Mouse (Mus musculus) midbrain, embryonic 11.5 days (tissue): Measurements from ENCODE around the gene Fnbp4. TPM values are rescaled to one million over a fixed set of nuclear protein-coding genes. Genes with fewer than 3 reads are reported as not detected.

Source experiments
- ATAC-seq: fragments of 200-750 bp; cut with Nextera tagmentation; 2 replicates; pipeline ENCODE4 v1.8.0; 2017; ENCODE audit warnings: moderate TSS enrichment, moderate library complexity; ENCODE audit not compliant: low FRiP score
- DNase-seq: peaks from one replicate; pipeline ENCODE4 v3.0.0; 2015; ENCODE audit warnings: low spot score; ENCODE audit errors: missing footprints
- H3K27ac ChIP-seq: fragments of 300-500 bp; sonication (generic); 2 replicates; pipeline ENCODE4 v1.5.1; 2014; ENCODE audit warnings: low read depth, low read length
- H3K27me3 ChIP-seq: fragments of 300-500 bp; sonication (generic); 2 replicates; pipeline ENCODE4 v1.6.1; 2014; ENCODE audit warnings: mild to moderate bottlenecking, low read length, moderate library complexity, mixed read lengths; ENCODE audit not compliant: control insufficient read depth, insufficient read depth
- H3K36me3 ChIP-seq: fragments of 300-500 bp; sonication (generic); 2 replicates; pipeline ENCODE4 v1.6.1; 2014; ENCODE audit warnings: mild to moderate bottlenecking, low read length, moderate library complexity, mixed read lengths; ENCODE audit not compliant: control insufficient read depth, insufficient read depth
- H3K4me1 ChIP-seq: fragments of 300-500 bp; sonication (generic); 2 replicates; pipeline ENCODE4 v1.6.1; 2014; ENCODE audit warnings: low read length; ENCODE audit not compliant: control insufficient read depth, insufficient read depth
- H3K4me2 ChIP-seq: fragments of 300-500 bp; sonication (generic); 2 replicates; pipeline ENCODE4 v1.6.1; 2014; ENCODE audit warnings: mild to moderate bottlenecking, moderate library complexity
- H3K4me3 ChIP-seq: fragments of 300-500 bp; sonication (generic); 2 replicates; pipeline ENCODE4 v1.5.1; 2014; ENCODE audit warnings: low read depth, low read length
- H3K9ac ChIP-seq: fragments of 300-500 bp; sonication (generic); 2 replicates; pipeline ENCODE4 v1.6.1; 2014; ENCODE audit warnings: low read length
- H3K9me3 ChIP-seq: fragments of 300-500 bp; sonication (generic); 2 replicates; pipeline ENCODE4 v1.6.1; 2016; ENCODE audit warnings: low read length; ENCODE audit not compliant: control insufficient read depth
- WGBS: fragments of 180-500 bp; shearing (Covaris S2); extraction: QIAGEN DNeasy Blood & Tissue Kit; methylation state at CpG from one replicate; pipeline ENCODE4 v1.1.7; 2014; 5-methylcytosine and 5-hydroxymethylcytosine counted together
- polyA plus RNA-seq: library from polyadenylated mRNA; unstranded; fragments of >200 nt; fragmentation: Nextera tagmentation; extraction: Ambion mirVana; gene quantifications from 2 replicates; pipeline ENCODE4 v1.2.1, GENCODE M21; 2014

Fnbp4 gene
- polyA plus RNA-seq, 1 experiment from 2014 or later: 102 TPM

DNA sequence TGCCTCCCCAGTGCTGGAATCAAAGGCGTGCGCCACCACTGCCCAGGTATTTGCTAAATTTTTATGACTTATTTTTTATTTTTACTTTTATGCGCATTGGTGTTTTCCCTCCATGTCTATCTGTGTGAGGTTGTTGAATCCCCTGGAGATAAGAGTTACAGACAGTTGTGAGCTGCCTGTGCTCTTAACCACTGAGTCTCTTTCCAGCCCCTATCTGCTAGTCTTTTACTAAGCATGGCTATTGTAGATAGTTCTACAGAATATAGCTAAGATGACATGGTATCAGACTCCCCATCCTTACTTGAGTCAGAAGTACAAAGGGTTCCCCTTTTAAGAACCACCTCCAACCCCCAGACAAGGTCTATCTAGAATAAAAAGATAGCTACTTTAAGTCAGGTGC lies 9.0 kb downstream of the Fnbp4 start:
- no peaks in the 10 kb centered on the region for H3K27me3 ChIP-seq
- DNase-seq (no peak), ATAC-seq (no peak)
- no peaks in the 10 kb centered on the region for H3K4me1 ChIP-seq
- no peak overlapping the region for H3K9ac ChIP-seq
- WGBS: 97% methylated on average over 3 of the region's 3 CpGs
- no peak overlapping the region for H3K4me2 ChIP-seq
- H3K4me3 ChIP-seq: no peak overlapping the region
- no peaks in the 10 kb centered on the region for H3K9me3 ChIP-seq
- no peak overlapping the region for H3K27ac ChIP-seq
- H3K36me3 ChIP-seq: peaks cover 46% of the 10 kb centered on the region

DNA sequence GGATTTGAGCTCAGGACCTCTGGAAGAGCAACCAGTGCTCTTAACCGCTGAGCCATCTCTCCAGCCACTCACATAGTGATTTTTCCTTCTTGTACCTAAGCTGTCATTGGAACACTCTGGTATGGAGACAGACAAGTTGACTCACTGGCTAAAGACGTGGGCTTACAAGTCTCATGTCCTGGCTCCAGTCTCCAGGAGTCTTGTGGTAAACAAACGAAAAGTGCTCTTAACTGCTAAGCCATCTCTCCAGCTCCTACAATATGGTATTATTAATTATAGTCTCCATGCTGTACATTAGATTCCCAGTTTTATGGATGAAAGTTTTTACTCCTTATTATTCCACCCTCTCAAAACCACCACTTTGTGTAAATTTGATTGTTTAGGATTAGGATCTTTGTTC lies 20.0 kb downstream of the Fnbp4 start:
- no peak for ATAC-seq
- Histone ChIP-seq H3K27ac (no peak overlapping the region), H3K4me1 (no peaks in the 10 kb centered on the region), H3K9me3 (no peaks in the 10 kb centered on the region), H3K4me3 (no peak overlapping the region), H3K27me3 (no peaks in the 10 kb centered on the region), H3K4me2 (no peak overlapping the region), H3K9ac (no peak overlapping the region), H3K36me3 (peaks cover 30% of the 10 kb centered on the region)
- 92% methylated on average over 3 of the region's 3 CpGs for WGBS
- DNase-seq: no peak

DNA sequence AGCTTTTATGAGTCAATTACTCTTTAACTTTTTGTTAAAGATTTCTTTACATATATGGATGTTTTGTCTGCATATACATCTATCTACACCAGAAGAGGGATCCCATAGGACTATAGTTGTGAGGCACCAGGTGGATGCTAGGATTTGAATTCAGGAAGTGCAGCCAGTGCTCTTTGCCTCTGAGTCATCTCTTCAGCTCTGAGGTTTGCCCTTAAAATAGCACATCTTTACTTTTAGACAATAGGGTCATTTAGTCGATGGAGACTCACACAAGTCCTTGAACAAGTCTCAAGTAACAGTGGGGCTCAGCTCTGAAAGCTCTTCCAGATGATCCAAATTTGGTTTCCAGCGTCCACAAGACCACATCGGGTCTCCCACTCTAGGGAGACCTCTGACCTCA lies 36.2 kb downstream of the Fnbp4 start:
- 49% methylated on average over 3 of the region's 3 CpGs for WGBS
- H3K27me3 ChIP-seq: no peaks in the 10 kb centered on the region; the same call in 1 of the 2 replicates

DNA sequence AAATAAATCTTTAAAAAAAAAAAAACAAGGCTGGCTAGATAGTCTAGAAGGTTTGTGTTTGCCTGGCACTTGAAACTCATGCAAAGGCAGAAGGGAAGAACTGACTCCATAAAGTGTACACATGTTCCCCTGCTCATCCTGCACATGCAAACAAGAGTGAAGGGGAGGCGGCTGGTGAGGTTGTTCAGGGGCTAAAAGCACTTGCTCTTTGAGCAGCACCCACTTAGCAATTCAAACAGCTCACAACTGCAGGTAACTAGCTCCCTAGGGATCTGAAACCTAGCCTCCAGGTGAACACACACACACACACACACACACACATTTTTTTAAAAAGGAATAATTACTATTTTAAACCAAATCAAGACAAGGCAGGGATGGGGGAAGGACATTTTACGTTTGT lies 36.8 kb downstream of the Fnbp4 start:
- no peak overlapping the region for H3K4me2 ChIP-seq
- H3K4me1 ChIP-seq: peaks cover 8% of the 10 kb centered on the region
- WGBS: 48% methylated on average over 2 of the region's 2 CpGs
- ATAC-seq (no peak), DNase-seq (no peak)
- peaks cover 19% of the 10 kb centered on the region; the same call in 1 of the 2 replicates for H3K36me3 ChIP-seq
- H3K9me3 ChIP-seq: no peaks in the 10 kb centered on the region
- no peaks in the 10 kb centered on the region; the same call in 1 of the 2 replicates for H3K27me3 ChIP-seq
- H3K4me3 ChIP-seq: no peak overlapping the region
- no peak overlapping the region for H3K27ac ChIP-seq
- H3K9ac ChIP-seq: no peak overlapping the region

More for the DNA sequence above, 36.2 kb downstream of the Fnbp4 start:
- H3K9ac ChIP-seq: no peak overlapping the region
- peaks cover 8% of the 10 kb centered on the region for H3K4me1 ChIP-seq
- H3K27ac ChIP-seq: no peak overlapping the region
- no peak overlapping the region for H3K4me2 ChIP-seq
- ATAC-seq (no peak), DNase-seq (no peak)
- no peaks in the 10 kb centered on the region for H3K9me3 ChIP-seq
- H3K36me3 ChIP-seq: peaks cover 20% of the 10 kb centered on the region
- no peak overlapping the region for H3K4me3 ChIP-seq

DNA sequence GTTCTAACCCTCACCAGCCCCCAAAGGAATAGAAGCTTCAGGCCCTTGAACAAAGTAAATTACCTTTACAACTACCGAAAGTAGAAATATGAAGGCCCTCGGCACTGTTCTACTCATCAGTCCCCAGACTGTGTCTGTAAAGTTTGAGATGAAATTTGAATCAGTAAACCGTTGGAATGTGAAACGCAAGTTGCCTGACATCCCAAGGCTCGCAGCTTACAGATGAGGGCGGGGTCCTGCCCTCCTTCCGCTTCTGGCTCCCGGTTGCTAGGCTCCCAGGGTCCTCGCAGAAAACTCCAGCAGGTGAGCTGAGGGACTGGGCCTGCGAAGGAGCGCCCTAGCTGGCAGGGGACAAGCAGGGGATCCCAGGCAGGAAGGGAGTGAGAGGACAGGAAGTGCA lies 37.3 kb downstream of the Fnbp4 start, which contains the start of gene Agbl2:
Gene Agbl2, plus strand, starts transcription at position 270 of the 400 bp plus-strand sequence.
- peak; percentile 69 for ATAC-seq
- Histone ChIP-seq H3K9ac (peak within 1 kb of the TSS; percentile 49), H3K27me3 (no peaks in the 10 kb centered on the region; the same call in 1 of the 2 replicates), H3K36me3 (peaks cover 18% of the 10 kb centered on the region; the same call in 1 of the 2 replicates), H3K4me3 (peak within 1 kb of the TSS; percentile 26), H3K9me3 (no peaks in the 10 kb centered on the region), H3K4me2 (peak within 1 kb of the TSS; percentile 63), H3K4me1 (peaks cover 8% of the 10 kb centered on the region), H3K27ac (no peak within 1 kb of the TSS)
- DNase-seq: peak; percentile 92
- 6% methylated on average over 11 of the region's 11 CpGs for WGBS

DNA sequence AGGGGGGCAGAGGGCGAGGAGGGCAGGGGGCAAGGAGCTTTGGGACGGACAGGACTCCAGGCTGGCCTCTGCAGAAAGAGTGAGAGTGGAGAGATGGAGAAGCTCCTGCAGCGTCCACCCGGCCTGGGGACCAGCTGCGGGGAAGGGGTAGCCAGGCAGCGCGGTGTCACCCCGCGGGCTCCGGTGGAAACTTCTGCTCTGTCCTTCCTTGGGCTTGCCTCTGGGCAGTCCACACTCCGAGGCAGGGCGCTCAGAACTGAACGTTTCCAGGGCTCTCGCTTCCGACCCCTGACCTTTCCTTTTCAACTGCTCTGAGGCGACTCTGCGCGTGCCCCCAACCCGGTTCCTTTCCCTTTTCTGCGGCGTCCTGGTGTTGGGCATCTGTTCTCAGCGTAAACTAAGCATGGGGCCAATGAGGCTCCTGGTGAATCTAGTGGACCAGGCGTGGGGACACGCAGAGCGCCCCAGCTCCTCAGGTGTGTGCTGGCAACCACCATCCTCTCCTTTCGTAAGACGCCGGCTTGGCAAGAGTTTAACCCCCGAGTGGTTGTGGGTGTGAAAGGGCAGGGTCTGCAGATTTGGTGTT lies 37.8 kb downstream of the Fnbp4 start:
- H3K36me3 ChIP-seq: peaks cover 13% of the 10 kb centered on the region; the same call in 1 of the 2 replicates
- peak overlapping the region; percentile 63 for H3K4me2 ChIP-seq
- no peak overlapping the region for H3K27ac ChIP-seq
- peaks cover 8% of the 10 kb centered on the region for H3K4me1 ChIP-seq
- ATAC-seq: peak; percentile 80
- peak overlapping the region; percentile 49 for H3K9ac ChIP-seq
- DNase-seq: peak; percentile 93
- no peaks in the 10 kb centered on the region for H3K9me3 ChIP-seq
- 2% methylated on average over 27 of the region's 29 CpGs for WGBS
- H3K4me3 ChIP-seq: peak overlapping the region; percentile 26
- no peaks in the 10 kb centered on the region; the same call in 1 of the 2 replicates for H3K27me3 ChIP-seq

DNA sequence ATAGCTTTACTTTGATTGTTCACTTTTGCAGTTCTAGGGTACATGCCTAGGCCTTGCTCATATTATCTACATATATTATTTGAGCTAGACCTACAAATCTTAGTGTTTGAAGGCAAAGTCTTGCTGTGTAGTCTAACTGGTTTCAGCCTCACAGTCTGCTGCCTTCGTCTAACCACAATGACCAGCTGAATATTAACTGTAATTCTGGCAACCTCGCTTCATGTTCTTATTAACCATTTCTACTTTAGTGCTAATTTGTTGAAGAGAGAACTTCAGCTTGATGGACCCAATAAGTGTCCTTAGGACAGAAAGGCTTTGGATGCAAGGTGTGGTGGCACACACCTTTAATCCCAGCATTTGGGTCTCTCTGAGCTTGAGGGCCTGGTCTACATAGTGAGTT lies 43.0 kb downstream of the Fnbp4 start:
- WGBS: 84% methylated on average over 2 of the region's 2 CpGs
- Histone ChIP-seq H3K9me3 (no peaks in the 10 kb centered on the region), H3K4me1 (peaks cover 2% of the 10 kb centered on the region; the same call in 1 of the 2 replicates), H3K4me2 (no peak overlapping the region), H3K27ac (no peak overlapping the region), H3K9ac (no peak overlapping the region), H3K36me3 (no peaks in the 10 kb centered on the region), H3K4me3 (no peak overlapping the region), H3K27me3 (no peaks in the 10 kb centered on the region; the same call in 1 of the 2 replicates)
- ATAC-seq: no peak
- DNase-seq: no peak

DNA sequence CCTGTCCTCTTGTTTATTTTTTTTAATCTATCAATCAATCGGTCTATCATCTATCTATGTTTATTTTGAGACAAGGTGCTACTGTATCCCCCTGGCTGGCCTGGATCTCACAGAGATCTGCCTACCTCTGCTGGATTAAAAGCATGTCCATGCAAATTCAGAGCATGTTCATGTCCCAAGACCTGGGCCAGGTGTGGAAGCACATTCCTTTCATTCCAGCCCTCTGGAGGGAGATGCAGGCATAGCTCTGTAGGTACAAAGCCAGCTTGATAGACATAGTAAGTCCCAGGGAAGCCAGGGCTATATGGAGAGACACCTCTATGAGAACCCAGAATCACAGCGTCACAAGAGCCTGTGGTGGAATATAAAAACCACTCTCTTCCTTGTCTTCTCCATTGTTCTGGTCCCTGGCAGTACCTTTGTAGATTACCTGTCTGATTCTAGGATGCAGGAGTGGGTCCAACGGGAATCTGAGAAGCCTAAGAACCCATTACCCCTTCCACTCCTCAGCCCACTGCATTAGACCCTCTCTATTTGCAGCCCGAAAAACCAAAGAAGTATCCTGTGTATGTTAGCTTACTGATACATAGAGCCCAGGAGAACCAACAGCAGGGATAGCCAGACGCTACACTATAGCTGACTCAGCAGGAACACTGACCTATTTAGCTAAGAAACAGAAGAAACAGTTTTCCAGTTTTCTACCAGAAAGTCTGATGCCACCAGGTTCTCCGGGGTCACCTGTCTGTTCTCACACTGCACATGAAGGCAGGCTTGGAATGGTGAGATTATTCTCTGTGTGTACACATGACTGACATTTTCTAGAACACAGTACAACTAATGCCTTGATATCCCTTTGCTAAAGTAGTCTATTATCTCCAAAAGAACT lies 63.3 kb downstream of the Fnbp4 start:
- DNase-seq (no peak), ATAC-seq (no peak)
- no peak overlapping the region for H3K9ac ChIP-seq
- no peaks in the 10 kb centered on the region for H3K36me3 ChIP-seq
- H3K4me3 ChIP-seq: no peak overlapping the region
- H3K27ac ChIP-seq: no peak overlapping the region
- no peak overlapping the region for H3K4me2 ChIP-seq
- no peaks in the 10 kb centered on the region for H3K4me1 ChIP-seq
- WGBS: 85% methylated on average over 6 of the region's 6 CpGs
- no peaks in the 10 kb centered on the region for H3K27me3 ChIP-seq
- no peaks in the 10 kb centered on the region for H3K9me3 ChIP-seq

DNA sequence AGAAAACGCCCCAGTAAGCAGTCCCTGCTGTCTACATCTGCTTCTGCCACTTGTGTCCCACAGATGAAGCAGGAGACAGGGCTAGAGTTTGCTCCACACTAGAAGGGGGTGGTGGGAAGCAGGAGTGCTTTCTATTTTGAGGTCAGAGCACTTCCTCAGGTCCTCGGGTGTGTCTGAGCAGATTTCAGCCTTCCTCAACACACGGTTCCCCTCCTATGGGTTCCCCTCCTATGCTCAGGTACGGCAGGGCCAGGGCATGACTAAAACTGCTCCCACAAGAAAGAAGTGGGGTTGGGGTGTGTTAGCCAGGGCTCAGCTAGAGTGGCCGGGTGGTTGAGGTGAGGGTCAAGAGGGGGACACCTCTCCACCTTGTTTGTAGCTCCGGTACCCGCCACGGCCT lies 65.6 kb downstream of the Fnbp4 start:
- Histone ChIP-seq H3K9ac (no peak overlapping the region), H3K27ac (no peak overlapping the region), H3K27me3 (no peaks in the 10 kb centered on the region), H3K4me2 (no peak overlapping the region), H3K4me1 (no peaks in the 10 kb centered on the region), H3K9me3 (no peaks in the 10 kb centered on the region), H3K36me3 (no peaks in the 10 kb centered on the region), H3K4me3 (no peak overlapping the region)
- WGBS: 84% methylated on average over 8 of the region's 8 CpGs
- no peak for DNase-seq
- no peak for ATAC-seq
